Mouse (Mus musculus): ENCODE measurements around the gene Ptpn7.

- TF ChIP-seq CTCF (IDR thresholded peaks at IDR 0.05) (no peak), EP300 (IDR thresholded peaks at IDR 0.05) (no peak)
Observed at GRCm38 (mm10) chr1:135181275-135181674, 48.8 kb downstream of the Ptpn7 start.

Measured in lung, postnatal 0 days (tissue).